Mouse (Mus musculus) lung, embryonic 16.5 days (tissue): ENCODE results near the gene Tmem161a. TPM values are rescaled to one million over a fixed set of nuclear protein-coding genes. Genes with fewer than 3 reads are reported as not detected.

Source experiments
- ATAC-seq: fragments of 200-750 bp; cut with Nextera tagmentation; 2 replicates; pipeline ENCODE4 v1.8.0; 2017; ENCODE audit warnings: low read depth, mild to moderate bottlenecking, moderate library complexity
- H3K27ac ChIP-seq: fragments of 300-500 bp; sonication (generic); 2 replicates; pipeline ENCODE4 v1.5.1; 2014; ENCODE audit warnings: mild to moderate bottlenecking, control low read depth, low read length
- H3K27me3 ChIP-seq: fragments of 300-500 bp; sonication (generic); 2 replicates; pipeline ENCODE4 v1.6.1; 2014; ENCODE audit warnings: low read depth, low read length, mixed read lengths; ENCODE audit not compliant: control insufficient read depth, insufficient read depth
- H3K36me3 ChIP-seq: fragments of 300-500 bp; sonication (generic); 2 replicates; pipeline ENCODE4 v1.6.1; 2014; ENCODE audit warnings: low read length; ENCODE audit not compliant: control insufficient read depth, insufficient read depth
- H3K4me1 ChIP-seq: fragments of 300-500 bp; sonication (generic); replicated peaks from 2 replicates; pipeline ENCODE4 v1.6.1; 2014; ENCODE audit warnings: low read length, mixed read lengths; ENCODE audit not compliant: control insufficient read depth, insufficient read depth
- H3K4me2 ChIP-seq: fragments of 300-500 bp; sonication (generic); 2 replicates; pipeline ENCODE4 v1.6.1; 2014; ENCODE audit warnings: low read depth, low read length, control low read depth
- H3K4me3 ChIP-seq: fragments of 300-500 bp; sonication (generic); 2 replicates; pipeline ENCODE4 v1.5.1; 2014; ENCODE audit warnings: mild to moderate bottlenecking, low read length, control low read depth
- H3K9ac ChIP-seq: fragments of 300-500 bp; sonication (generic); 2 replicates; pipeline ENCODE4 v1.6.1; 2014; ENCODE audit warnings: low read length, control low read depth
- H3K9me3 ChIP-seq: fragments of 300-500 bp; sonication (generic); 2 replicates; pipeline ENCODE4 v1.6.1; 2016; ENCODE audit warnings: low read length; ENCODE audit not compliant: control insufficient read depth
- WGBS: fragments of 180-500 bp; shearing (Covaris S2); extraction: QIAGEN DNeasy Blood & Tissue Kit; methylation state at CpG from one replicate; pipeline ENCODE4 v1.1.7; 2014; 5-methylcytosine and 5-hydroxymethylcytosine counted together
- polyA plus RNA-seq: library from polyadenylated mRNA; unstranded; fragments of >200 nt; fragmentation: Nextera tagmentation; extraction: Ambion mirVana; gene quantifications from 2 replicates; pipeline ENCODE4 v1.2.1, GENCODE M21; 2015

The Tmem161a gene
- polyA plus RNA-seq, 1 experiment from 2014 or later: 68.8 TPM

DNA sequence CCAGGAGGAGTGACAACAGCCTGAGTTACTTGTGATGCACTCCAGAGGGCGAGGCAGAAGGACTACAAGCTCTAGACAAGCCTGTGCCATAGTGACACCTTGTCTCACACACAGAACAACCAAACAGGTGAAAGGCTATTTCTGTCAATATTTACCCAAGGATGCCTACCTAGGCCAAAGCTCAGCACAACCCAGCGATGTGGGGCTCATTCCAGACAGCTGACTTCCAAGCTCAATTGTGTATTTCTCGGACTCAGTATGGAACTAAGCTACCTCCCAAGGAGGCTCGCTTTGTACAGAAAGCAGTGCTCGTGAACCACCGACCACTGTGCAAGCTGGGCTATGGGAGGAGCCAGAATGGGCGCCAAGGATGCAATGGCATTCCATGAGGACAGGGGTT lies 25.4 kb downstream of the Tmem161a start:
- Histone ChIP-seq H3K9me3 (no peaks in the 10 kb centered on the region), H3K36me3 (no peaks in the 10 kb centered on the region), H3K4me2 (no peak overlapping the region), H3K4me3 (no peak overlapping the region), H3K27me3 (no peaks in the 10 kb centered on the region), H3K9ac (no peak overlapping the region), H3K4me1 (peaks cover 13% of the 10 kb centered on the region), H3K27ac (no peak overlapping the region)
- 45% methylated on average over 7 of the region's 7 CpGs for WGBS
- ATAC-seq: no peak

- peak; percentile 77 for ATAC-seq
- Histone ChIP-seq H3K4me3 (no peak overlapping the region), H3K9ac (no peak overlapping the region), H3K27me3 (no peaks in the 10 kb centered on the region), H3K27ac (no peak overlapping the region), H3K9me3 (no peaks in the 10 kb centered on the region), H3K4me2 (no peak overlapping the region), H3K4me1 (peaks cover 13% of the 10 kb centered on the region), H3K36me3 (no peaks in the 10 kb centered on the region)
- WGBS: 33% methylated on average over 5 of the region's 5 CpGs
Observed at GRCm38 (mm10) chr8:70200098-70200681, 28.0 kb downstream of the Tmem161a start.

- 64% methylated on average over 3 of the region's 3 CpGs for WGBS
- H3K36me3 ChIP-seq: no peaks in the 10 kb centered on the region
- ATAC-seq: no peak
Observed at GRCm38 (mm10) chr8:70201417-70201816, 29.3 kb downstream of the Tmem161a start.

DNA sequence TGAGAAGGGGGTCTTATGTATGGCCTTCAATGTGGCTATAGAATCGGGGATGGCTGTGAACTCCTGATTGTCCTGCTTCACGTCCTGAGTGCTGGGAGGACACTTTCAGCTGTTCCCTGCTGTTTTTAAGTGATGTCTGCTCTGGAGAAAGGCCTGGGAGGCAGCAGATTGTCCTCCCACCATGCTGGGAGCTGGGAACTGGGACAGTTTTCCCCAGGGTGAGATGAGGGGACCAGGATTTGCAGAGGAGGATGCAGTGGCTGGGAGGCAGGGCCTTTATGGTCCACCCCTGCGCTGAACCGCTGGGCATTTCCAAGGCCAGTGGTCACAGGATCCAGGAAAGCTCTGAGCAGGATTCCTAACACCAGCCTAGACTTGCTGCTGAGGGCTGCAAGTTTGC lies 30.9 kb downstream of the Tmem161a start:
- H3K9ac ChIP-seq: no peak overlapping the region
- no peak overlapping the region for H3K27ac ChIP-seq
- H3K36me3 ChIP-seq: no peaks in the 10 kb centered on the region
- H3K4me3 ChIP-seq: no peak overlapping the region
- no peaks in the 10 kb centered on the region for H3K27me3 ChIP-seq
- peaks cover 13% of the 10 kb centered on the region for H3K4me1 ChIP-seq
- no peaks in the 10 kb centered on the region for H3K9me3 ChIP-seq
- WGBS: 71% methylated on average over 4 of the region's 4 CpGs
- H3K4me2 ChIP-seq: no peak overlapping the region
- no peak for ATAC-seq

More at GRCm38 (mm10) chr8:70201417-70201816, 29.3 kb downstream of the Tmem161a start:
- Histone ChIP-seq H3K9ac (no peak overlapping the region), H3K27ac (no peak overlapping the region), H3K9me3 (no peaks in the 10 kb centered on the region), H3K27me3 (no peaks in the 10 kb centered on the region), H3K4me2 (no peak overlapping the region), H3K4me3 (no peak overlapping the region), H3K4me1 (peaks cover 13% of the 10 kb centered on the region)

GRCm38 (mm10) chr8:70204757-70205156 lies 32.6 kb downstream of the Tmem161a start:
- H3K9me3 ChIP-seq: no peaks in the 10 kb centered on the region
- ATAC-seq: no peak
- H3K4me2 ChIP-seq: no peak overlapping the region
- WGBS: 50% methylated on average over 1 of the region's 1 CpGs
- peaks cover 10% of the 10 kb centered on the region for H3K4me1 ChIP-seq
- H3K27ac ChIP-seq: no peak overlapping the region
- H3K4me3 ChIP-seq: no peak overlapping the region
- no peaks in the 10 kb centered on the region for H3K27me3 ChIP-seq
- H3K36me3 ChIP-seq: no peaks in the 10 kb centered on the region
- H3K9ac ChIP-seq: no peak overlapping the region

GRCm38 (mm10) chr8:70208130-70208529 lies 36.0 kb downstream of the Tmem161a start:
- no peak overlapping the region for H3K27ac ChIP-seq
- no peak for ATAC-seq
- H3K36me3 ChIP-seq: no peaks in the 10 kb centered on the region
- peaks cover 12% of the 10 kb centered on the region; the same call in 1 of the 2 replicates for H3K4me1 ChIP-seq
- no peak overlapping the region for H3K4me2 ChIP-seq
- no peaks in the 10 kb centered on the region for H3K27me3 ChIP-seq
- 45% methylated on average over 1 of the region's 1 CpGs for WGBS
- no peaks in the 10 kb centered on the region for H3K9me3 ChIP-seq
- no peak overlapping the region for H3K4me3 ChIP-seq
- H3K9ac ChIP-seq: no peak overlapping the region

DNA sequence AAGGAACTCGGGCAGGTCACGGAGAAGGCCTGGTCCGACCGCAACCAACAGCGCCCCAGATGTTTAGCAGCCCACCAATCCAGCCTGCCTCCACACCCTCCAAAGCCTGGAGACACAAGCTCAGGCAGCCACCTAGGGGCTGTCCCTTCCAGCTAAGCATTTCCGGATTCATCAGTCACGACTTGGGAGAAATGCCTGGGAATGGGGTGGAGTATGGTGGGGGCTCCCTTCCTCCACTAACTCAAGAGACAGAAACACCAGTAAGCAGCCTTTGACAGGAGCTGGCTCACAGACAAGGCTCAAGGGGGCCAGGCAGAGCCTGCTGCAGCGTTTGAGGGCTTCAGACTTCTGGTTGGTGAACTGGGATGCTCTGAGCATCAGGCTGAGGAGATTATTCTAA lies 38.4 kb downstream of the Tmem161a start:
- Histone ChIP-seq H3K4me1 (peaks cover 14% of the 10 kb centered on the region; the same call in 1 of the 2 replicates), H3K9ac (peak overlapping the region; percentile 36; the same call in 1 of the 2 replicates), H3K27me3 (no peaks in the 10 kb centered on the region), H3K27ac (no peak overlapping the region), H3K4me3 (no peak overlapping the region), H3K4me2 (peak overlapping the region; percentile 29; the same call in 1 of the 2 replicates), H3K36me3 (no peaks in the 10 kb centered on the region), H3K9me3 (no peaks in the 10 kb centered on the region)
- ATAC-seq: no peak
- 16% methylated on average over 8 of the region's 8 CpGs for WGBS

DNA sequence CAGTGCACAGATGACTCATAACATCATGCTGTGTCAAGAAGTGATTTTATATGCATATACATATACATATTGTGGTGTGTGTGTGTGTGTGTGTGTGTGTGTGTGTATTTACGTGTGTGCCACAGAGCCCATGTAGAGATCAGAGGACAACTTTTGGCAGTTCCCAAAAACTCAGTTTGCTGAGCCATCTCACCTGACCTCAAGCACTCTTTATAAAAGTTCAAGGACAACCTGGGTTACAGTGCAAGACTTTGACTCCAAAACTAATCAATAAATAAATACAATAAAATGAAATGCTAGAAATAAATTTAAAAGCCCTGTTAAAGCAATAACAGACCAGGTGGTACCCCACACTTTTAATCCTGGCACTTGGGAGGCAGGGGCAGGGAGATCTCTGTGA lies 39.1 kb downstream of the Tmem161a start:
- 88% methylated on average over 1 of the region's 1 CpGs for whole genome bisulfite sequencing
- peak overlapping the region; percentile 78 for H3K9ac ChIP-seq
- ATAC-seq: no peak
- H3K4me2 ChIP-seq: peak overlapping the region; percentile 99
- H3K4me3 ChIP-seq: peak overlapping the region; percentile 74
- peaks cover 14% of the 10 kb centered on the region; the same call in 1 of the 2 replicates for H3K4me1 ChIP-seq
- no peaks in the 10 kb centered on the region for H3K27me3 ChIP-seq
- H3K9me3 ChIP-seq: no peaks in the 10 kb centered on the region
- no peak overlapping the region for H3K27ac ChIP-seq
- H3K36me3 ChIP-seq: no peaks in the 10 kb centered on the region

GRCm38 (mm10) chr8:70211726-70212111 lies 39.6 kb downstream of the Tmem161a start:
- Histone ChIP-seq H3K36me3 (no peaks in the 10 kb centered on the region), H3K4me3 (peak overlapping the region; percentile 74), H3K9me3 (no peaks in the 10 kb centered on the region), H3K27ac (no peak overlapping the region), H3K4me2 (peak overlapping the region; percentile 99), H3K9ac (peak overlapping the region; percentile 78), H3K4me1 (peaks cover 14% of the 10 kb centered on the region; the same call in 1 of the 2 replicates), H3K27me3 (no peaks in the 10 kb centered on the region)
- under 1% methylated on average over 31 of the region's 31 CpGs for WGBS
- no peak for ATAC-seq
